Mouse (Mus musculus): ENCODE results near the gene Pgpep1. TPM values are rescaled to one million over a fixed set of nuclear protein-coding genes. Genes with fewer than 3 reads are reported as not detected.

Gene Pgpep1
- total RNA-seq, 1 experiment: 21.4 TPM

DNA sequence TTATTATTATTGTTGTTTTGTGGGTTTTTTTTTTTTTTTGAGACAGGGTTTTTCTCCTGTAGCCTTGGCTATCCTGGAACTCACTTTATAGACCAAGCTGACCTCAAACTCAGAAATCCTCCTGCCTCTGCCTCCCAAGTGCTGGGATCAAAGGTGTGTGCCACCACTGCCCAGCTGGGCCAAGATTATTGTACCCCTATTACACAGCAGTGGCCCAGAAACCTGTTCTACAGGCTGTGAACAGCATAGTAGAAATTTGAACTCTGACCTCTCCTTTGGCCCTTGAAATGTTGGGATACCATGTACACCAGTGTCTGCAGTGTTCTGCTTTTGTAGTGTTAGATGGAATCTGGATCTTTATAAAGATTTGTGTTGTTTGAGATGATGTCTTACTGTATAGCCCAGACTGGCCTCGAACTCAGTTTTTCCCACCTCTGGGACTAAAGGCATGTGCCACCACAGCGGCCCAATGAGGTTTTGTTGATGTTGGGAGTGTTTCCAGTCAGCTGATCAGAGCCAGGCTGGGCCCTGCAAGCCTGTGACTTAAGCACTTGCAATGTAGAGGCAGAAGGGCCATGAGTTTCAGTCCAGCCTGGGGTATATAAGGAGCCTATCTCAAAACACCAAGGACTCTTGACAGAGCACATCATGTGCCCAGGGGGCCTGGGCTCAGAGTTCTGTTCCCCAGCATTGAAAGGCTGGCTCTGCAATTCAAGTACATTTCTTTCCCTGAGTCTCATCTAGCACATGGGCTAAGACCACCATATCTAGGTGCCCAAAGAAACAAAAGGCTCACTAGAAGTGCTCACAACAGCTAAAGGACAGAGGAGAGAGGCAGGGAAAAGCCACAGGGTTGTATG is 42.0 kb upstream of the Pgpep1 start:
- Histone ChIP-seq H3K27ac (ENCODE audit: insufficient read depth, low read depth, low read length, poor library complexity, severe bottlenecking) (no peak overlapping the region), H3K9ac (ENCODE audit: insufficient read depth, low read depth, low read length, poor library complexity, severe bottlenecking) (no peak overlapping the region), H3K4me1 (ENCODE audit: control insufficient read depth in 2 of 2, insufficient read depth in 2 of 2, low read length in 2 of 2, poor library complexity in 1 of 2) (peaks cover 3 to 10% of the 10 kb centered on the region in 2 experiments; a peak in 3 of 4 replicates), H3K9me3 (ENCODE audit: control insufficient read depth, insufficient read depth, low read depth, low read length) (no peaks in the 10 kb centered on the region), H3K4me3 (ENCODE audit: insufficient read depth in 1 of 2, low read depth in 1 of 2, low read length in 2 of 2, poor library complexity in 1 of 2, severe bottlenecking in 1 of 2) (no peak overlapping the region), H3K36me3 (ENCODE audit: control insufficient read depth, insufficient read depth, low read length, poor library complexity, severe bottlenecking) (no peaks in the 10 kb centered on the region)
- DNase-seq (ENCODE audit: low read depth, low spot score): no peak
- TF ChIP-seq ZC3H11A (IDR thresholded peaks at IDR 0.05; ENCODE audit: borderline replicate concordance, low read depth, low read length): no peak
- no peak for TF ChIP-seq ZNF384 (IDR thresholded peaks at IDR 0.05; ENCODE audit: low read depth, low read length)
- no peak for TF ChIP-seq HCFC1 (IDR thresholded peaks at IDR 0.05; ENCODE audit: borderline replicate concordance, insufficient read depth, low read length)
- no peak for TF ChIP-seq MAFK (IDR thresholded peaks at IDR 0.05; ENCODE audit: insufficient read depth, low read depth, low read length)
- TF ChIP-seq CHD2 (IDR thresholded peaks at IDR 0.05; ENCODE audit: low read depth, low read length): no peak
- in situ Hi-C loops (cut with MboI; ENCODE audit: low sequenced_read_pairs in 2 of 2, unreplicated experiment in 2 of 2): no loop called here

DNA sequence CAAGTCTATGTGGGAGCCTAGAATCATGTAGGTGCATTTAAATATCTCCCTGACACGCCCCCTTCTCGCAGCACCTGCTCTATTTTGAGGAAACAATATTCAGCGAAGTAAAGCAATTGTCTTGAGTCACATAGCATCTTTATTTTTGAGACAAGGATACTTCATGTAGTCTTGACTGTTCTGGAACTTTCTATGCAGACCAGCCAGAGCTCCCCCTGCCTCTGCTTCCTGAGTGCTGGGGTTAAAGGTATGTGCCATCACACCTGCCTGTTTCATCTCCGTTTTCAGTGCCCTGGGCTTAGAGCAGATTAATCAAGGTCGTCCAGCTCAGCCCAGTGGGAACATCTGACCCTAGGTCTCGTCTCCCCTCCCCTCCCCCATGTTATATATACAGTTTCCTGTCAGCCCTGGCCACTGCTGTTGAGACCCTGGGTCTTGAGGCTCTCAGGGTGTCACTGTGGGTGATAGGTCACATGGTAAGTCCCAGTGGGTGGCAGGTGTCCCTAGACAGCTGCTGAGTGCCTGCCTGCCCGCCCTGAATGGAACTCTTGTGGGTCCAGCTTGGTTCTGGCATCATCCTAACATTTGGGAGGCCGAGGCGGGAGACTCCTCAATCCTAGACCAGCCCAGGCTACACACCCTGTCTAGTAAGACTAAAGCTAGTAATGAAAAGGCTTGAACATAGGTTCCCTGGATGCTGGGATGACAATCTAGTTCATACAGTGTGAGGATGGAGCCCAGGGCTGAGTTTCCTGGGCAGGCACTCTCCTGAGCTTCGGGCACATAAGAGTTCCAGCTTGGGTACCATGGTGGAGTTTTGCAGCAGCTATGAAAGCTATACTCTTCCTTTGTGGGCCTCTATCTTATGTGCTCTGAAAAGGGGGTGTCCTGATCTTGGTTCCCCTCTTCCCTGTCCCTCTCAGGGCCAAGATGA is 41.1 kb upstream of the Pgpep1 start:
- Histone ChIP-seq H3K9me3 (ENCODE audit: control insufficient read depth, insufficient read depth, low read depth, low read length) (no peaks in the 10 kb centered on the region), H3K36me3 (ENCODE audit: control insufficient read depth, insufficient read depth, low read length, poor library complexity, severe bottlenecking) (no peaks in the 10 kb centered on the region), H3K9ac (ENCODE audit: insufficient read depth, low read depth, low read length, poor library complexity, severe bottlenecking) (peak overlapping the region; percentile 97; the same call in 1 of the 2 replicates), H3K4me3 (ENCODE audit: insufficient read depth in 1 of 2, low read depth in 1 of 2, low read length in 2 of 2, poor library complexity in 1 of 2, severe bottlenecking in 1 of 2) (peak overlapping the region; percentile 81 to 89), H3K4me1 (ENCODE audit: control insufficient read depth in 2 of 2, insufficient read depth in 2 of 2, low read length in 2 of 2, poor library complexity in 1 of 2) (peaks cover 3 to 13% of the 10 kb centered on the region in 2 experiments; a peak in 3 of 4 replicates), H3K27ac (ENCODE audit: insufficient read depth, low read depth, low read length, poor library complexity, severe bottlenecking) (no peak overlapping the region)
- TF ChIP-seq HCFC1 (IDR thresholded peaks at IDR 0.05; ENCODE audit: borderline replicate concordance, insufficient read depth, low read length): no peak
- TF ChIP-seq MAFK (IDR thresholded peaks at IDR 0.05; ENCODE audit: insufficient read depth, low read depth, low read length): no peak
- TF ChIP-seq ZNF384 (IDR thresholded peaks at IDR 0.05; ENCODE audit: low read depth, low read length): no peak
- TF ChIP-seq ZC3H11A (IDR thresholded peaks at IDR 0.05; ENCODE audit: borderline replicate concordance, low read depth, low read length): no peak
- no peak for TF ChIP-seq CHD2 (IDR thresholded peaks at IDR 0.05; ENCODE audit: low read depth, low read length)
- no peak for DNase-seq (ENCODE audit: low read depth, low spot score)
- in situ Hi-C loops (cut with MboI; ENCODE audit: low sequenced_read_pairs in 2 of 2, unreplicated experiment in 2 of 2): no loop called here

DNA sequence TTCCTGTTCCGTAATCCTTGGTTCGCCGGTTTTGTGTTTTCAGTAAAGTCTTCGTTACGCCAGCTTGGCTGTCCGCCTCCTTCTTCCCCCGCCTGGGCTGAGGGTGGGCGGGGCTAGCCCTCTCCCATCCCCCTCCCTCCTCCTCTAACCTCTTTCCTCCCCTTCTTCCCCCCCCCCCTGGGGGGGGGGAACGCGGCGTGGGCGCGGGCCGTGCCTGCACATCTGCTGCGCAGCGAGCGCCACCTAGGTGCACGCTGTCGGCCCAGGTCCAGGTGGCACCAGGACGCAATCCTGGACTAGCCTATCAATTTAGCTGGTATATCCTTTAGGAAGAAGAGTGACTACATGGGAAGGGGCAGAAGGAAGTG is 40.4 kb upstream of the Pgpep1 start:
- TF ChIP-seq CHD2 (IDR thresholded peaks at IDR 0.05; ENCODE audit: low read depth, low read length) (no peak), HCFC1 (IDR thresholded peaks at IDR 0.05; ENCODE audit: borderline replicate concordance, insufficient read depth, low read length) (0 out of 2 replicates have a peak, but pooled peaks have one; percentile 17), ZC3H11A (IDR thresholded peaks at IDR 0.05; ENCODE audit: borderline replicate concordance, low read depth, low read length) (no peak), MAFK (IDR thresholded peaks at IDR 0.05; ENCODE audit: insufficient read depth, low read depth, low read length) (no peak), ZNF384 (IDR thresholded peaks at IDR 0.05; ENCODE audit: low read depth, low read length) (no peak)
- H3K36me3 ChIP-seq (ENCODE audit: control insufficient read depth, insufficient read depth, low read length, poor library complexity, severe bottlenecking): no peaks in the 10 kb centered on the region
- H3K9ac ChIP-seq (ENCODE audit: insufficient read depth, low read depth, low read length, poor library complexity, severe bottlenecking): peak overlapping the region; percentile 97
- peaks cover 3 to 16% of the 10 kb centered on the region in 2 experiments; a peak in 3 of 4 replicates for H3K4me1 ChIP-seq (ENCODE audit: control insufficient read depth in 2 of 2, insufficient read depth in 2 of 2, low read length in 2 of 2, poor library complexity in 1 of 2)
- no peaks in the 10 kb centered on the region for H3K9me3 ChIP-seq (ENCODE audit: control insufficient read depth, insufficient read depth, low read depth, low read length)
- H3K4me3 ChIP-seq (ENCODE audit: insufficient read depth in 1 of 2, low read depth in 1 of 2, low read length in 2 of 2, poor library complexity in 1 of 2, severe bottlenecking in 1 of 2): peak overlapping the region; percentile 81 to 89
- in situ Hi-C loops (cut with MboI; ENCODE audit: low sequenced_read_pairs in 2 of 2, unreplicated experiment in 2 of 2): no loop called here
- H3K27ac ChIP-seq (ENCODE audit: insufficient read depth, low read depth, low read length, poor library complexity, severe bottlenecking): no peak overlapping the region; the same call in 1 of the 2 replicates
- DNase-seq (ENCODE audit: low read depth, low spot score): peak; percentile 79

DNA sequence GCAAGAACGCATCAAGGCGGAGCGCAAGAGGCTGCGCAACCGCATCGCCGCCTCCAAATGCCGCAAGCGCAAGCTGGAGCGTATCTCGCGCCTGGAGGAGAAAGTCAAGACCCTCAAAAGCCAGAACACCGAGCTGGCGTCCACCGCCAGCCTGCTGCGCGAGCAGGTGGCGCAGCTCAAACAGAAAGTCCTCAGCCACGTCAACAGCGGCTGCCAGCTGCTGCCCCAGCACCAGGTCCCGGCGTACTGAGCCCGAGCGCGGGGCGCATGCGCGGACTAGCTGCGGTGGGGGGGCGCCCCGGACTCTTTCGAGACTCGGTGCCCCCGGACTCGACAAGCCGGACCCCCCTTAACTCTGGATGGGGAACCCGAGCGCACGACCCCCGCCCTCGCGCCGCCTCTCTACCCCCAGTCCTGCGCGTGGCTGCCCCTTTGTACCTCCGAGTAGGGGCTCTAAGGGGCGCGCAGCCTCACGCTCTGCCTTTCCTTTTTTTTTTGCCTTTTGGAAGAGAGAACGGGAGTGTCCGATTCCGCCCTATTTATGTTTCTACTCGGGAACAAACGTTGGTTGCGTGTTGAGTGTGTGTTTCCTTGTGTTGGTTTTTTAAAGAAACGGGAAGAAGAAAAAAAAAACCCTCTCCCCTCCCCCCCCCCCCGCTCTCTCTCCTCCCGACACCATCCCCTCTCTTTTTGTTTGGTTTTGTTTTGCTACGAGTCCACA is 39.8 kb upstream of the Pgpep1 start:
- in situ Hi-C loops (cut with MboI; ENCODE audit: low sequenced_read_pairs in 2 of 2, unreplicated experiment in 2 of 2): no loop called here
- no peak for DNase-seq (ENCODE audit: low read depth, low spot score)
- peaks cover 3 to 16% of the 10 kb centered on the region in 2 experiments; a peak in 3 of 4 replicates for H3K4me1 ChIP-seq (ENCODE audit: control insufficient read depth in 2 of 2, insufficient read depth in 2 of 2, low read length in 2 of 2, poor library complexity in 1 of 2)

More for the DNA sequence above, 39.8 kb upstream of the Pgpep1 start:
- no peak for TF ChIP-seq MAFK (IDR thresholded peaks at IDR 0.05; ENCODE audit: insufficient read depth, low read depth, low read length)
- peak; percentile 51; the same call in 1 of the 2 replicates for TF ChIP-seq ZNF384 (IDR thresholded peaks at IDR 0.05; ENCODE audit: low read depth, low read length)
- Histone ChIP-seq H3K9me3 (ENCODE audit: control insufficient read depth, insufficient read depth, low read depth, low read length) (no peaks in the 10 kb centered on the region), H3K4me3 (ENCODE audit: insufficient read depth in 1 of 2, low read depth in 1 of 2, low read length in 2 of 2, poor library complexity in 1 of 2, severe bottlenecking in 1 of 2) (peak overlapping the region; percentile 81 to 89), H3K27ac (ENCODE audit: insufficient read depth, low read depth, low read length, poor library complexity, severe bottlenecking) (peak overlapping the region; percentile 75), H3K36me3 (ENCODE audit: control insufficient read depth, insufficient read depth, low read length, poor library complexity, severe bottlenecking) (no peaks in the 10 kb centered on the region), H3K9ac (ENCODE audit: insufficient read depth, low read depth, low read length, poor library complexity, severe bottlenecking) (peak overlapping the region; percentile 97)

All from ES-E14 (cell line).